Mouse (Mus musculus) embryo, embryonic 9.5 days (tissue): Measurements from ENCODE around the gene Gm10337.

Experiments
- DNase-seq: peaks from one replicate; pipeline ENCODE4 v3.0.0-alpha.2; 2017; ENCODE audit errors: extremely low spot score

Gene Gm10337

GRCm38 (mm10) chr15:102503447-102503846, at the start of gene Gm10337:
Gene Gm10337, plus strand, starts transcription at chr15:102503722.
- DNase-seq = no peak

GRCm38 (mm10) chr15:102455993-102456392, 47.5 kb upstream of the Gm10337 start:
- DNase-seq = no peak

GRCm38 (mm10) chr15:102458050-102458736, 45.3 kb upstream of the Gm10337 start:
- DNase-seq = no peak

GRCm38 (mm10) chr15:102458904-102459317, 44.6 kb upstream of the Gm10337 start, which contains the start of gene Prr13:
Gene Prr13, plus strand, starts transcription at chr15:102459028.
- peak; percentile 86 for DNase-seq

GRCm38 (mm10) chr15:102459381-102459780, 44.1 kb upstream of the Gm10337 start:
- no peak for DNase-seq

GRCm38 (mm10) chr15:102459847-102460246, 43.7 kb upstream of the Gm10337 start:
- DNase-seq = no peak

- DNase-seq = no peak
Observed at GRCm38 (mm10) chr15:102460409-102460808, 43.1 kb upstream of the Gm10337 start.

GRCm38 (mm10) chr15:102460971-102461370, 42.6 kb upstream of the Gm10337 start:
- DNase-seq = no peak

GRCm38 (mm10) chr15:102461430-102462075, 42.0 kb upstream of the Gm10337 start:
- no peak for DNase-seq

GRCm38 (mm10) chr15:102463666-102464065, 39.9 kb upstream of the Gm10337 start:
- no peak for DNase-seq

- DNase-seq = no peak
Observed at GRCm38 (mm10) chr15:102468675-102469370, 34.7 kb upstream of the Gm10337 start.

- peak; percentile 97 for DNase-seq
Observed at GRCm38 (mm10) chr15:102470183-102470604, 33.3 kb upstream of the Gm10337 start, which contains the start of gene Pcbp2. Gene Pcbp2, plus strand, starts transcription at chr15:102470539.

- peak; percentile 91 for DNase-seq
Observed at GRCm38 (mm10) chr15:102470605-102471294, 32.8 kb upstream of the Gm10337 start.

GRCm38 (mm10) chr15:102471295-102471645, 32.3 kb upstream of the Gm10337 start:
- no peak for DNase-seq

- DNase-seq = no peak
Observed at GRCm38 (mm10) chr15:102471727-102472126, 31.8 kb upstream of the Gm10337 start.

- DNase-seq = no peak
Observed at GRCm38 (mm10) chr15:102473246-102473645, 30.3 kb upstream of the Gm10337 start.

- no peak for DNase-seq
Observed at GRCm38 (mm10) chr15:102474520-102474919, 29.0 kb upstream of the Gm10337 start.

- DNase-seq = no peak
Observed at GRCm38 (mm10) chr15:102483136-102483535, 20.4 kb upstream of the Gm10337 start.

GRCm38 (mm10) chr15:102485853-102486252, 17.7 kb upstream of the Gm10337 start:
- no peak for DNase-seq

GRCm38 (mm10) chr15:102487664-102488063, 15.9 kb upstream of the Gm10337 start:
- DNase-seq = no peak

GRCm38 (mm10) chr15:102498322-102498721, 5.2 kb upstream of the Gm10337 start:
- no peak for DNase-seq

- DNase-seq = no peak
Observed at GRCm38 (mm10) chr15:102499370-102499769, 4.2 kb upstream of the Gm10337 start.
